Mouse (Mus musculus) mouse embryonic stem cell (cell line): Measurements from ENCODE around the gene Tmem262.

Experiments
- in situ Hi-C, 2 experiments: fragments of 300-500 bp; cut with MboI; formaldehyde crosslinking; loops; 1 replicate in 1 of 2; 3 replicates in 1 of 2; pipeline ENCODE4 v1.14.3; 2019 to 2020; ENCODE audit warnings: low sequenced_read_pairs in 2 of 2, low pct_unique_long_range_greater_than_20kb in 1 of 2, mixed read lengths in 1 of 2; ENCODE audit not compliant: unreplicated experiment in 1 of 2

Gene Tmem262

DNA sequence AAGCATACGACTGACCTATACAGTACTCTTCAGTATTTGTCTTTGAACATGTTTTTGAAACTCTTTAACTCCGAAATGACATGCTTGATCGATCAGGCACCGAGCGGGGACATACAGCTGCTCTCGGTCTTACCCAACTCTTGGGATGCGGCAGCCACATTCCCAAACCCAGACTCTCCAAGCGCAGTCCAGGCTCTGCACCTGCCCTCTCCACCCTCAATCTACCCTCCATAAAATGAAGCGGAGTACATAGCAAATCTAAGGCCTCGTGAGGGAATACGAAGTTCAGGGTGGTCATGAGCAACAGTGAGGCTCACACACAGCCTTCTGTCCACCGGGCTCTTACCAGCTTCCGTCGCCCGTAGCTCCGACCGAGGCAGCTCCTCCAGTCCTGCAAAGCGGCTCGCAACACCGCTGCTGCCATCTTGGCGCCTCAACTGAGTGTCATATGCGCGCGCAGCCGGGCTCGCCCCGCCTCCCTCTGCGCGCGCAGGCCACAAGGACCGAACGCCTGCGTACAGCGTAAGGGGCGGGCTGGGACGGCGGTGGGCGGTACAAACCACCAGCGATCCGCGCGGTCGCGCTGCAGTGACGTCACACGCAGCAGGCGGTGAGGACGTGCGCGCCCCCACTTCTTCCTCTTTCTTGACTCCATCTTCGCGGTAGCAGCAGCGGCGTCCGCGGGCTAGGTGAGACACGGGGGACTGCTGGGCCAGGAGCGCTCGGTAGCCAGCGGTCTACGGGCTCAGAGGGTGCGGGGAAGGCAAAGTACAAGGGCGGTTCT is 22.3 kb upstream of the Tmem262 start, which contains the start of the genes Mrpl49 and Fau:
Mrpl49 (minus strand) TSS at position 473 of the 784 bp plus-strand sequence.
Fau (plus strand) TSS at position 532 of the 784 bp plus-strand sequence.
- in situ Hi-C loops = no loop called here

DNA sequence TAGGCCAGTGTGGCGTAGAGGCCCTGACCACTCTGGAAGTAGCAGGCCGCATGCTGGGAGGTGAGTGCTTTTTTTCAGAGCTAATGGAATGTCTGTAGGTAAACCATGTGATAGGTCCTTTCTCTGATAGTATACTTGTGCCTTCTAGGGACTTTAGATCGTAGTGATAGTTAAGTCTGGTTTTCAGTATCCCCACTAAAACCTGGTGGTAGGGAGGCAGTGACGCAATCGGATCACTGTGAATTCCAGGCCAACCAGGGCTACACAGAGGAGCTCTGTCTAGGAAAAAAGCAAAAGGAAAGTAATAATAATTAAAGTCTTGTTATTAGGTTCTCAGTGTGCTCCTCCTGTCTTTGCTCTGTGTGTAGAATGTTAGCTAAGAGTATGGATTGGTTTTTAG is 21.3 kb upstream of the Tmem262 start:
- in situ Hi-C loops = no loop called here

GRCm38 (mm10) chr19:6058966-6059365 is 20.9 kb upstream of the Tmem262 start:
- in situ Hi-C loops = no loop called here

GRCm38 (mm10) chr19:6061021-6061533 is 18.8 kb upstream of the Tmem262 start, which contains the start of gene Znhit2:
Gene Znhit2 (plus strand): TSS chr19:6061192.
- in situ Hi-C loops = no loop called here

- in situ Hi-C loops = no loop called here
These were observed 18.1 kb upstream of the Tmem262 start for GRCm38 (mm10) chr19:6061641-6062302.

DNA sequence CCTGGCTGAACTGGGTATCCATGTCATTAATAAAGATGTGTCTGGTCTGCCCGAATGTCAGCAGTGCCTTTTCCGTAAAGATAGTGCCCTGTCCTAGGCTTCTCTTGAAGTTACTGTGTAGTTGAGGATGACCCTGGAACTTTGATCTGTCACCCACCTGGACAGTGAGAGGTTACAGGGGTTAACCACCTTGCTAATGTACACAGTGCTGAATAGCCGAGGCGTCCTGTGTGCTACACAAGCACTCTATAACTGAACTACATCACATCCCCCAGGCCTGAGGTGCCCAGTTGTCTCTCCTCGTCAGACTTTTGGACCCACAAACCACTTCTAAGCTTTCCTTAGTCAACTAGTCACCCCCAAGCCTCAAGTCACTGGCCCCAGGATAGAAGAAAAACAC is 17.4 kb upstream of the Tmem262 start:
- in situ Hi-C loops = no loop called here

DNA sequence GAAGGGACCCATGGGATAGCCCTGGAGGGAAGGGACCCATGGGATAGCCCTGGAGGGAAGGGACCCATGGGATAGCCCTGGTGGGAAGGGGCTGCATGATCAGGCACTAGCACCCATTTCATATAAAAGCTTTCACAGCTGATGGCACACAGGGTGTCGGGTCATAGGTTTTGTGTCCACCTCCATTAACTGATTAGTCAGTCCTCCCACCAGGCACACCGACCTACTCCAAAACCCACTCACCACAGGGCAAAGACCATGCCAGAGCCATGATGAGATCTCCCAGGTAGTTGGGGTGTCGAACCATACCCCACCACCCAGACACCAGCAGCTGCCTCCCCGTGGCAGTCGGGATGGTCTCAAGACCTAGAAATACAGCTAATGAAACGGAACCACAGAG is 16.8 kb upstream of the Tmem262 start:
- in situ Hi-C loops = no loop called here

DNA sequence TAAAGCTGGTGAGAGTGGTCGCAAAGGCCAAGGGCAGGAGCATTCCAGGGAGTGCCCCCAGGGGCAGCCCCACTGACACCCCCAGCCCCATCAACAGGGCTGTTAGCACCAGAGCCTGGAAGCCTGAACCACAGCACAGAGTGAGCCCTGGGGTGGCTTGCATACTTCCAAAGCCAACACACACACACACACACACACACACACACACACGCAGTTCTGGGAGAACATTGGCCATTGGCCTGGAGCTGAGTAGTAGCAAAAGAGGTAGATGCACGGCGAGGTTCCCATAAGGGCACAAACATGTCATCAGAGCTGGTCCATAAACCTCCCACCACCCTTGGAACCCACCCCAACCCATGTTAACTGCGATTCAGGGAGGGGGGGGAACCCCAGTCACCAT is 13.3 kb upstream of the Tmem262 start:
- in situ Hi-C loops = no loop called here

DNA sequence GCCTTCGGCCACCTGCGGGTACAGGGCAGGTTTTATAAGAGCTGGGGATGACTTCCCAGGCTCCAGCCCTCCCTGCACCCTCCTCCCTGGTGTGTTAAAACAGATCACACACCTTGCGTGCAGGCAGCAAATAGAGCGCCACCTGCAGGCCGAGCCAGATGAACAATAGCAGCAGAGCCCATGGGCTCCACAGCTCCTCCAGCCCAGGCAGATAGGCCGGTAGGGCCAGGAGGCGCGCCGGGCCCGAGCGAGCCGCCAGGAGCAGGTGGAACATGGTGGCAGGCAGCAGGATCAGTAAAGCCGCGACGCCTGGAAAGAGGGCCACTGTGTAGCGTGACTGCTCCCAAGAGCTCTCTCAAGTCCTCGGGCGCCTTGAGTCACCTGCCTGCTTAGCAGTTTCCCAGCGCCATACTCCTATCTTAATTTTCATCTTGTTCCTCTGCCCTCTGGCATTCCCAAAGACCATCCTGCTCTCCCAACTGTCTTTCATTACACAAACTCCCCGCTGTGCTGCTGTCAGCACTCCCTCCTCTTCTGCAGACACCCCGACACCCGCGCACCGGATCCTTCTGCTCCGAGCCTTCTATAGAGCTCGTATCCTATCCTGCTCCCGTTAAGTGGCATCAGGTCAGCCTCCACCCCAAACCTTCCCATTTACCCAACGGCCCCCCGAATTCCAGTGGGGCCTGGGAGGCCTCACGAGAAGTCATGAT is 12.7 kb upstream of the Tmem262 start:
- in situ Hi-C loops = no loop called here

GRCm38 (mm10) chr19:6067724-6068415 is 12.0 kb upstream of the Tmem262 start, which contains the start of gene Tm7sf2:
Gene Tm7sf2 (minus strand): TSS chr19:6068373.
- in situ Hi-C loops = no loop called here

DNA sequence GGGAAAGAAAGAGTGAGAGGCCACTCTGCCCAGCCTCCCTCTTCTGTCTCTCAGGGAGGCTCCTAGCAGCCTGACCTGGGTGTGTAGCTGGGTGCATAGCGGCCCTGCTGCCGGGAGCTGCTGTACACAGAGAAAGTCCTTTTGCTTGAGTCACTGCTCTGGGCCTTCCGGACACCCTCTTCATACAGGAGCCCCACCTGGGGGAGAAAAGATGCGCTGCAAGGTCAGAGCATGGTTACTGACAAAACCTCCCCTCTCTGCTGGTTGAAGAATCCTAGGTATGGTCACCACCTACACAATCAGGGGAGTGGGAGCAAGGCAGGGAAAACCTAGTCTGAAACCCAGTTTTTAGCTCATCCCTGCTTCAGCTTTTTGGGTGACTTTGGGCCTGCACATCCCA is 10.9 kb upstream of the Tmem262 start:
- in situ Hi-C loops = no loop called here

- in situ Hi-C loops = no loop called here
These were observed 10.0 kb upstream of the Tmem262 start for GRCm38 (mm10) chr19:6069851-6070250.

DNA sequence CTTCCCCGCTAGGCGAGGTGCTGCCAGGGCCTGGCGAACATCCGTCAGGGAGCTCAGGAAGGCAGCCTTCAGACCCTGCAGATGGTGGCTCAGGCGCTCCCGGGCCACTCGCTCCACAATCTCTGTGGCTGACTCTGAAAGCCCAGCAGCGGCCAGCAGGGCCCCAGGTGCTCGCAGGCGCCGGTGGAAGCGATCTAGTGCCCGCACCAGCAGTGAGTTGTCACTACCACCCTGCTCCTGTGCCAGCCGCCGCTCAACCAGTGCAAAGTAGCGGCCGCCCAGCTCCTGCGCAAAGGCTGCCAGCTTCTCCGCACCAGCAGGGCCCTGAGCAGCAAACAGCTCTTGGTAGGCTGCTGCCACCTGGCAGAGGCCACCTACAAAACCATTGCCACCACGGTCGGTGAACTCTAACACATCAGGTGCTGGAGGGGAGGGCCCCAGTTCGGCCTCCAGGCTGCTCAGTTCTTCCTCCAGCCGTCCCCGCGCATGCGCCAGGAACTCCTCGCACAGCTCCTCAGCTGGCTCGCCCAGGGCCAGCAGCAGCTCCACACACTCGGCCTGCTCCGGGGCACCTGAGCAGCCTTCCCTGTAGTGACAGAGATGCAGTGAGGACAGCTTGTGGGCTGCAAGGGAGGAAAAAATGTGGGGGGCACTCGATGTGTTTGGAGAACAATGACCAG is 9.1 kb upstream of the Tmem262 start:
- in situ Hi-C loops = no loop called here

DNA sequence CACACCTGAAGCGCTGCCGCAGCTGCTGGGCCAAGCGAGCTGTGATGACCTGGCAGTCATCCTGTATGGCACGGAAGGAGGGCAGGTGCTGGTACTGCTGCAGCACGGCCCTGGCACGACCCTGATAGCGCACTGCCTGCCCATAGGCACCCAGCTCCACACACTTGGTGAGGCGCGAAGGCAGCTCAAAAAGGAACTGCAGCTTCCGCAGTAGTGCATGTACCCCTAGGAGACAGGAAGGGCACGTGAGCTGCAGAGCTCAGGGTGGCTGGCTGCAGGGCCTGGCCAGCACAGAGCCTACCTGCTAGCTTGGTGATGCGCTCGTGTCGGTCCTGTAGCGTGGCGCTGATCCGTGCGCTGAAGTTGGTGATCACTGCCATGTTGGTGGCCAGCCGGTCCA is 8.6 kb upstream of the Tmem262 start:
- in situ Hi-C loops = no loop called here

DNA sequence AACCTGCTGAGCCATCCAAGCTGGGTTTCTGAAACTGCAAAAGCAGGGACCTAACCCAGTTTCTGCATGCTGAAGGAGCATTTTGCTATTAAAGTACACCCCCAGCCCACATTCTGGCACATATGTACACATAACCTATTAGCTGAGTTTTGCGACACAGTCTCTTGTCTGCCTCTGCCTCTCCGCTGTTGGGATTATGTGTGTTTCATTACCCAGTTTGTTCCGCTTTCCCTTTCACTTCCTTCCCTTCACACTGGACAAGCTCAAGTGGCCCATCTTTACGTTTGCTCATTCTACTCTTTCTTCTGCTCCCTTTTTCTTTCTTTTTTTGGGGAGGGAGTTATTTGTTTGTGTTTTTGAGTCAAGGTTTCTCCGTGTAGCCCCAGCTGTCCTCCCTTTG is 5.9 kb upstream of the Tmem262 start:
- in situ Hi-C loops = no loop called here

DNA sequence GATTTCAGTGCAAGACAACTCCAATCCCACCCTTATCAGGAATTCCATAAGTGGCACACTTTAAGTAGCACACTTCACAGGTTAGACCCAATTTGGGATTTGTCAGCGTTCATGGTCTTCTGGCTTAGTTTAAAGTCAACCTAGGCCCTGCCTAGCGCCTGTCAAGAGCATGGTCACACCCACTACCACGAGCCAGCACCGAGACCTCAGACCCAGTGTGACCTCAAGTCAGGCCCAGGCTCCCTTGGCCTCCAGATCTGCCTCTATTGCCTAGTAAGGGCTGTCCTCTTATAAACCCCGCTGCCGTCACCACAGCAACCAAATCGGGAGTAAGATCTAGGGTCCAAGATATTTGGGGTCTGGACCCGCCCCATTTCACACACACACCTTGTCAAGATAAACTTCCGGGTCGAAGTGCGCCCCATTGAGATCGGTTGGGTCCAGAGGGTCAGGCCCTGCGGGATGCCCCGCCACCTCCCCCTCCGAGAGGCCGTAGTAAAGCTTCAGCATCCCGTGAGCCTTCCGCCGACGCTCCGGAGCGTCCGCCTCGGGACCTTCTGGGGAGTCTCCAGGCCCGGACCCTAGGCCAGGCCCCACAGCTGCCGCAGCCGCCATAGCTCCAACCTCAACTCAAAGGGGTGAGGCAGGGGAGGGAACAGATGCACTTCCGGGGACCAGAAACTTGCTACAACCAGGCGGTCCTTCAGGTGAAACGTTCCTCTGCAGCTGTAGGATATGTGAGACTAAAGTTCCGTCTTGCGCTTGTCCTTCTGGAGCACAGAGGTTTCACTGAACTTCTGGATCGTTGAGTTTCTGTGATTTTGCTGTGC is 3.1 kb upstream of the Tmem262 start, which contains the start of gene Vps51:
Vps51 (minus strand) TSS at position 668 of the 830 bp plus-strand sequence.
- in situ Hi-C loops = no loop called here

DNA sequence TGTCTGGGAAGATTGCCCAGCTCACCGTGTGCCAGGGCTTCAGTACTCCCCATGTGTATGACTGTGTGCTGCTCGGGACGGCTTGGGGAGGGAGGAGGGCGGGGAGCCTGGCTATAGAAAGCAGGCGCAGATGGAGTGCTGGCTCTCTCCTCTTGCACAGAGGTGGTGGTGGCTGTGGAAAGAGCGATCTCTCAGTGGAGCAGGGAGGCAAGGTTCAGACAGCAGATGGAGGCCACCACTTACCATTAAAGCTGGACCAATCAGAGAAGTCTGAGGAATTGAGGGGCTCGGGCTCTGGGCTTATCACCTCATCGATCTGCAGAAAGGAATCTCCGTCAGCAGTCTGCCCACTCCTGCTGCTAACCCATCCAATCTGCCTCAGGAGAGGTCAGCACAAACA is 2.3 kb downstream of the Tmem262 start, which contains the start of gene Gm28374:
Gm28374 (minus strand) TSS at position 101 of the 400 bp plus-strand sequence.
- in situ Hi-C loops = no loop called here
